Mouse (Mus musculus) retina, postnatal 1 day (tissue): Measurements from ENCODE around the gene Clec4a2.
"Not testable (repeated sequence)": the region's sequence is repeated elsewhere in the genome, so short reads cannot be mapped to it uniquely, and the experiment has no call there.

ENCODE experiments used
- DNase-seq: peaks from one replicate; pipeline ENCODE4 v3.0.0-alpha.2; 2012

The Clec4a2 gene

GRCm38 (mm10) chr6:123106128-123106527 lies at the start of gene Clec4a2:
Clec4a2 (plus strand) TSS chr6:123106428.
- not testable (repeated sequence) for DNase-seq

GRCm38 (mm10) chr6:123095125-123095843 lies 10.9 kb upstream of the Clec4a2 start:
- DNase-seq, result no peak

- no peak for DNase-seq
Observed at GRCm38 (mm10) chr6:123123195-123123594, 17.0 kb downstream of the Clec4a2 start.

- DNase-seq, result no peak
Observed at GRCm38 (mm10) chr6:123127173-123127572, 20.9 kb downstream of the Clec4a2 start.

GRCm38 (mm10) chr6:123137766-123138526 lies 31.7 kb downstream of the Clec4a2 start:
- DNase-seq, result not testable (repeated sequence)

- no peak for DNase-seq
Observed at GRCm38 (mm10) chr6:123170106-123170505, 63.9 kb downstream of the Clec4a2 start.

- DNase-seq, result no peak
Observed at GRCm38 (mm10) chr6:123171040-123171439, 64.8 kb downstream of the Clec4a2 start.

GRCm38 (mm10) chr6:123172593-123172992 lies 66.4 kb downstream of the Clec4a2 start, which contains the start of gene Clec4b2:
Clec4b2 (plus strand) TSS chr6:123172893.
- DNase-seq, result no peak

GRCm38 (mm10) chr6:123175549-123175948 lies 69.3 kb downstream of the Clec4a2 start:
- no peak for DNase-seq

- not testable (repeated sequence) for DNase-seq
Observed at GRCm38 (mm10) chr6:123184862-123185261, 78.6 kb downstream of the Clec4a2 start.
